Comparison of ENCODE assay signal across 14 mouse cellular contexts in genomic region chr16:72747696-72748095, GRCm38 (mm10).
"Had no signal": no experiment of that assay in that cellular context is flagged by ENCODE, and none has a peak within 500 bp of the region (broad histone marks: within the 10 kb centered on the region; RNA-seq: fewer than 3 reads in every experiment).

No protein-coding gene starts in this region.

- H3K4me1 ChIP-seq: limb, embryonic 15.5 days; liver, embryonic 12.5 days; neural tube, embryonic 12.5 days; stomach, embryonic 15.5 days had no signal

- H3K9ac ChIP-seq: limb, embryonic 15.5 days; liver, embryonic 12.5 days; lung, embryonic 14.5 days; neural tube, embryonic 12.5 days; stomach, embryonic 15.5 days had no signal

- H3K4me3 ChIP-seq: limb, embryonic 15.5 days; liver, embryonic 12.5 days; myocyte; neural tube, embryonic 12.5 days; stomach, embryonic 15.5 days had no signal

- H3K27me3 ChIP-seq: limb, embryonic 15.5 days; liver, embryonic 12.5 days; neural tube, embryonic 12.5 days; stomach, embryonic 15.5 days had no signal

- H3K27ac ChIP-seq: limb, embryonic 15.5 days; liver, embryonic 12.5 days; neural tube, embryonic 12.5 days; stomach, embryonic 15.5 days had no signal

- ATAC-seq: liver, embryonic 12.5 days had no signal

- H3K4me2 ChIP-seq: limb, embryonic 15.5 days; liver, embryonic 12.5 days; lung, embryonic 14.5 days; neural tube, embryonic 12.5 days; stomach, embryonic 15.5 days had no signal

- H3K9me3 ChIP-seq: limb, embryonic 15.5 days; stomach, embryonic 15.5 days had no signal

- DNase-seq: kidney, adult 8-10 months; kidney, postnatal 25 days; layer of hippocampus, postnatal 36 days; lung, embryonic 14.5 days; lung, postnatal 10 days; lung, postnatal 4 days; right cerebral cortex, postnatal 14 days; thymus, adult 2 months; thymus, postnatal 25 days had no signal
